Mouse (Mus musculus) brain, embryonic 14.5 days (tissue): ENCODE measurements around the gene Krt82.

Experiments
- CTCF ChIP-seq: fragments of 200-500 bp; IDR thresholded peaks from 2 replicates; pipeline ENCODE4 v1.5.1; 2012; ENCODE audit warnings: inconsistent platforms, mild to moderate bottlenecking, moderate library complexity, borderline replicate concordance; ENCODE audit not compliant: insufficient read depth, insufficient read length; ENCODE audit errors: extremely low read depth
- POLR2A ChIP-seq: fragments of 200-500 bp; IDR thresholded peaks from 2 replicates; pipeline ENCODE4 v1.6.1; 2012; ENCODE audit warnings: mild to moderate bottlenecking, inconsistent platforms, borderline replicate concordance; ENCODE audit not compliant: poor library complexity, insufficient read depth, insufficient read length, severe bottlenecking; ENCODE audit errors: extremely low read depth

DNA sequence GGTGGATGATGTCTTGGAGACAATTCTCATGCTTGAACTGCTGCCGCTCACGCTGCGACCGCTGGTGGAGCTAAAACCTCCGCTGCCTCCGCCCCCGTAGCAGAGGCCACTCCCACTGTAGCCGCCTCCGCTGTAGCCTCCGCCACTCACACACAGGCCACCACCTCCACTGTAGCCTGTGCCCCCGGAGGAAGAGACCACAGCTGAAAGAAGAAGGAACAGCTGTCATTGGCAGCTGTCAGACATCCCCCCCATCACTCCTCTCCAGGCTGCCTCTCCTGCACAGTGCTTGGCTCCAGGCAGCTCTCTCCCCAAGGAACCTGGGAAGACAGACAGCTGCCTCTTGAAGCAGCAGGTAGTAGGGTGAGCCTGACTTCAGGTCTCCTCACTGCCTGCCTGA, 2.7 kb upstream of the Krt82 start:
- TF ChIP-seq POLR2A (no peak), CTCF (no peak)
